Mouse (Mus musculus): ENCODE results near the gene Arhgef17. TPM values are rescaled to one million over a fixed set of nuclear protein-coding genes. Genes with fewer than 3 reads are reported as not detected.
A peak's percentile ranks its signal among the peaks of the same experiment; 100 is the strongest.

The Arhgef17 gene
- total RNA-seq, 2 experiments from 2014 or later, result 134 to 142 TPM

DNA sequence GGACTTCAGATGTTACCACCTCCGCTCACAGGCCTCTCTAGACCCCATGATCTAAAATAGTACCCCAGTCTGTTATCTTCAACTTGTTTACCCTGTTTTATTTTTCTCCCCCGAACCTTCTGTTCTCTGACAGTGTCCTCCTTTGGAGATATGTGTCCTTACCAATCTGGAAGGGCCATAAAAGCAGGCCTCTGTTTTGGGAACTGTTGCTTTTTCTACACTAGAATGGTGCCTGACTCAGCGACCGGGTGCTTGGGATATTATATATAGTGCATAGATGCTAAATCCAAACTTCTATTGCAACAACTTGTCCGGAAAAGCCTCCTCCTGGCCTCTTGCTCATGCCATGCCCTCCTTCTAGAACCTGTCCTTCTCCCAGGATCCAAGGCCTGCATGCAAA is 7.7 kb downstream of the Arhgef17 start:
- no peak overlapping the region for H3K4me3 ChIP-seq
- intact Hi-C loops (cut with DNase I), result no loop called here
- peak overlapping the region; percentile 75 for H3K27ac ChIP-seq
- DNase-seq (ENCODE audit: extremely low spot score in 1 of 2, low spot score in 2 of 2), result no peak
- TF ChIP-seq CTCF (IDR thresholded peaks at IDR 0.05), result no peak

DNA sequence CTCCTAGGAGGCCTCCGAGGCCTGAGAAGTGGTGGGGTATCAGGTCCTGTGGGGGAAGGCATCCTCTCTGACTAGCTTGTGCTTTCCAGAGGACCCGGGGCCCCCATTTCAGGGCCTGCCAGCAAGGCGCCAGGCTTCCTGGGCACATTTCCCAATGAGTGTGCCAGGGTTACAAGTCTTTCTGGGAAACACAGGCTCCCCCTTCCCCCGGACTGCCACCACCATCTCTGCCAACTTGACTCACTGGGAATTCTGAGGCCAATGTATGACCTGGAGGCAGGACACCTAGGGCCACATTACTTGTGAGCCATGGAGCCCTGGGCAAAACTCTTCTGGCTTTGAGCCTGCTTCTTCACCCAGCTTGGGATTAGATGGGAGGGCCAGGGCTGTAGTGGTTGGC is 9.0 kb downstream of the Arhgef17 start:
- H3K27ac ChIP-seq, result peak overlapping the region; percentile 75; the same call in 1 of the 2 replicates
- intact Hi-C loops (cut with DNase I), result no loop called here
- TF ChIP-seq CTCF (IDR thresholded peaks at IDR 0.05), result no peak
- DNase-seq (ENCODE audit: extremely low spot score in 1 of 2, low spot score in 2 of 2), result no peak
- no peak overlapping the region for H3K4me3 ChIP-seq

DNA sequence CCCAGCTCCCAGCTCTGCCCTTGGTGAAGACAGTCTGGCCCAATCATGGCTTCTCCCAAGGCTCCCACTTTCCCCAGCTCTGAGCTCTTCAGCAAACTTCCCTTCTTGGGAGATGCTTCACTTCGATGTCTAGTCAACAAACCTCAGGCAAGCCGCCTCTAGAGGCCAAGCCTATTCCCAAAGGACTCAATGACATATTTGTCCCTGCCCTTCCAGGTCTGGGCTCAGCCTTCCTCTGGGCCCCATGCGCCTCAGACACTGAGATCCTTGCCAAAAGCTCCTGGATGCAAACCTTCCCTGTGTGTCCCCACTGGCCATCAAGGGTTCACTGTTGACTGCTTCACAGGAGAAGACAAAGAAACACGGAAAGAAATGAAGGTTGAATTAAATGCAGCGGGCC is 10.6 kb downstream of the Arhgef17 start:
- Histone ChIP-seq H3K4me3 (no peak overlapping the region), H3K27ac (no peak overlapping the region)
- TF ChIP-seq CTCF (IDR thresholded peaks at IDR 0.05), result no peak
- DNase-seq (ENCODE audit: extremely low spot score in 1 of 2, low spot score in 2 of 2), result no peak
- intact Hi-C loops (cut with DNase I), result no loop called here

DNA sequence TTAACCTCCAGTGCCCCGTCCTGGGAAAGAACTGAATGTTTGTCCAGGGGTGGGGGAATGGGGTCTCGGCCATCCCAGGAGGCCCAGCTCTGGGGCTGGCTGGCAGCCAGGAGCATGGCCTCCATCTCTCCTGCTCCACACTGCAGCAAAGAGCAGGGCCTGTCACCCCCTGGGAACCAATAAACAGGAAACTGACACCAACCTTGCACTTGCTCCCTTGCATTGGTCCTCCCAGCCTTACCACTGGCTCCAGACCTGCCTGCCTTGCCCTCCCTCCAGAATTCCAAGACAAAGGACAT is 12.1 kb downstream of the Arhgef17 start:
- intact Hi-C loops (cut with DNase I), result no loop called here
- no peak for TF ChIP-seq CTCF (IDR thresholded peaks at IDR 0.05)
- Histone ChIP-seq H3K4me3 (no peak overlapping the region), H3K27ac (no peak overlapping the region)
- DNase-seq (ENCODE audit: extremely low spot score in 1 of 2, low spot score in 2 of 2), result no peak

DNA sequence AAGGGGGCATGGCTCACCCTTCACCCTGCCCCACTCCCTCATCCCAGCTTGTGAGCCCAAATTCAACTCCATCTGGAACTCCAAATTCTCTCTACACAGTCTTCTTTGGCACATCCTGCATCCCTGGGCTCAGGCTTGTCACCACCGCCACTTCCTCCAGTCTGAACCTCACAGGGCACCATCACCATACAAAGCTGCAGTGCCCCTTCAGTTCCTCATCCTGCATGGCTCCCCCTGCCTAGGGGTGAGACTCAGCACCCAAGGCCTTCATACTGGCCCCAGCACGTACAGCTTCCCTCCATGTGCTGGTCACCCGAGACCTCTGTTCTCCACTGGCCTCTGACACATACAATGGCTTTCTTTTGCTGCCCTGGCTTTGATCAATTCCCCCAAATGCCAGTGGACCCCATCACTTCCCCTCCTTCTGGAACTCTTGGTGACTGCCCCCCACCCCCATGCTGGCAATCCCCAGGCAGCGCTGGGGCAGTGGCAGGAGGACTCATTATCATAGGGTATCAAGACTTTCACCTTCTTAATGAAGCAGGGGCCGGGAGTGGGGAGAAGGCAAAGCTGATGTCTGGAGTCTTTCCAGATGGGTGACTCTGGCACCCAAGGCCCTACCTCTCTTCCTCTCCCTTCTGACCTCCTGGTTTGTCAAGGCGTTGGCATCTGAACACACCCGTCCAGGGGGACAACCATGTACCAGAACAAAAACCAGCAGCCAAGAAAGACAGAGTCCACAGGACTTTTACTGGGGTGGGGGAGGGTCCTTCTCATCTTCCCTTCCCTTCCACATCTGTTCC is 12.7 kb downstream of the Arhgef17 start:
- no peak for TF ChIP-seq CTCF (IDR thresholded peaks at IDR 0.05)
- intact Hi-C loops (cut with DNase I), result no loop called here
- Histone ChIP-seq H3K4me3 (no peak overlapping the region), H3K27ac (no peak overlapping the region; the same call in 1 of the 2 replicates)
- DNase-seq (ENCODE audit: extremely low spot score in 1 of 2, low spot score in 2 of 2), result no peak

DNA sequence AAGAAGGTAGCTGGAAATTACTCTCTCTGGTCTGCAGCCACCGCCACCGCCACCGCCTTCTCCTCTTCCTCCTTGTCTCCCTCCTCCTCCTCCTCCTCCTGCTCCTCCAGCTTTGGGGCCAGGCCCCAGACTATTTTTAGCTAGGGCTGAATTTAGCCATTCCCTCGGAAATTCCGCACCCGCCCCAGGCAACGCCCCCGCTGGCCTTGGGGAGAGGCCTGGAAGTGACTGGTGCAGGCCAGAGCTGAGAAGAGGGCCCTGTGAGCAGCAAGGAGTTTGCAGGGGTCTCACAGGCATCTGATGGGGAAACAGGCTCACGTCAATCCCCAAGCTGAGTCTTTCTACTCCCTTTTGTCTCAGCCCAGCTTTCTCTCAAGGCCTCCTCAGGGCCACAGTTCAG is 13.7 kb downstream of the Arhgef17 start:
- H3K27ac ChIP-seq, result peak overlapping the region; percentile 67
- no peak for DNase-seq (ENCODE audit: extremely low spot score in 1 of 2, low spot score in 2 of 2)
- H3K4me3 ChIP-seq, result no peak overlapping the region
- TF ChIP-seq CTCF (IDR thresholded peaks at IDR 0.05), result no peak
- intact Hi-C loops (cut with DNase I), result no loop called here

DNA sequence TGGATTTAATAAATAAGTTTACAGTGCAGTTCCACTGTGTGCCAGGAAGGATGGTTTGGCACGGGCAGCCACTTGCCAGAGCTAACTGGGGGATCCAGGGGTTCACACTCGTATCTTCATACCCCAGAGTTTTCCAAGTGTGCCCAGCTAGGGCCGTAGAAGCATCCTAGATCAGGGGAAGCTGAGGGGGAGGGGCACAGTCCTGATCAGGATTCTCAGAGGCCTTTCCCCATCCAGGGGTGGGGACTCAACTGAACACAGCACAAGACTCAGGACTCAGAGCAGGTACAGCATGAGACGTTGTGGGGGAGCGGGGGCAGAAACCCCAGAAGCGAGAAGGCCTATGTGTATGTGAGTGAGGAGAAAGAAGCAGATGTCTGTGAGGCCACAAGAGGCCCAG is 14.2 kb downstream of the Arhgef17 start:
- no peak for TF ChIP-seq CTCF (IDR thresholded peaks at IDR 0.05)
- Histone ChIP-seq H3K27ac (peak overlapping the region; percentile 32), H3K4me3 (no peak overlapping the region)
- DNase-seq (ENCODE audit: extremely low spot score in 1 of 2, low spot score in 2 of 2), result no peak
- intact Hi-C loops (cut with DNase I), result no loop called here

DNA sequence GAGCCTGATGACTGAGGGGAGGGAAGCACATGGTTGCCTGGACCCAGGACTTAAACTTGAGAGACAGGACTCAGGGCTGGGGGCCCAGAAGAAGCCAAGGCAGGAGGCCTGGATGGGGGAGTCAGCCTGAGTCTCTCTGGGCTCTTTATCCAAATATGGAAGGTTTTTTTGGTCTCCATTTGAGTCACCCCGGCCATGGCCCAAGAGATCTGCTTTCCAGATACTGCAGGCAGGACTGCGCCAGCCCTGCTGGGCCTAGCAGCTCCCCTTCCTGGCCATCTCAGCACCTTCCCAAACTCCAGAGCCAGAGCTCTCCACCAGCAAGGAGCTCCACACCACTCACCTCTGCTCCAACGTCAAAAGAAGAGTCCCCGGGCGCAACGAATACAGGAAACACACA is 15.4 kb downstream of the Arhgef17 start:
- no peak for TF ChIP-seq CTCF (IDR thresholded peaks at IDR 0.05)
- intact Hi-C loops (cut with DNase I), result no loop called here
- H3K27ac ChIP-seq, result no peak overlapping the region
- H3K4me3 ChIP-seq, result no peak overlapping the region
- no peak for DNase-seq (ENCODE audit: extremely low spot score in 1 of 2, low spot score in 2 of 2)

DNA sequence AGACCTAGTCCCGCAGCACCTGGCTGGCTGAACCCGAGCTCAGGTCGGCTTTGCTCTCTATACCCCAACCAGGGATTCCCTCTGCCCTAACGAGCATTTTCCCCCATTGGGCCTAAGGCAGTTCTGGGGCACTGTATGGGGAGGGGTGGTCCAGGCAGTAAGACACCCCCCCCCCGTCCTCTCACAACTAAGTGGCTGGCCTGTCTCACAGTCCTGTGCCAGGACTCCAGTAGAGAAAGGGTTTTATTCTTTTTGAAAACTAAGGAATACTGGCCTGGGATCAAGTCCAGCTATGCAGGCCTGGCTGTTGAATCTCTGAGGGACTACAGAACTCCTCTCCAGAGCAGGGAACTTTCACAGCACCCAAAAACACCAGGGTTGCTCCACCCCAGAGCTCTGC is 16.7 kb downstream of the Arhgef17 start:
- DNase-seq (ENCODE audit: extremely low spot score in 1 of 2, low spot score in 2 of 2), result no peak
- H3K4me3 ChIP-seq, result no peak overlapping the region
- intact Hi-C loops (cut with DNase I), result no loop called here
- H3K27ac ChIP-seq, result no peak overlapping the region
- TF ChIP-seq CTCF (IDR thresholded peaks at IDR 0.05), result no peak

DNA sequence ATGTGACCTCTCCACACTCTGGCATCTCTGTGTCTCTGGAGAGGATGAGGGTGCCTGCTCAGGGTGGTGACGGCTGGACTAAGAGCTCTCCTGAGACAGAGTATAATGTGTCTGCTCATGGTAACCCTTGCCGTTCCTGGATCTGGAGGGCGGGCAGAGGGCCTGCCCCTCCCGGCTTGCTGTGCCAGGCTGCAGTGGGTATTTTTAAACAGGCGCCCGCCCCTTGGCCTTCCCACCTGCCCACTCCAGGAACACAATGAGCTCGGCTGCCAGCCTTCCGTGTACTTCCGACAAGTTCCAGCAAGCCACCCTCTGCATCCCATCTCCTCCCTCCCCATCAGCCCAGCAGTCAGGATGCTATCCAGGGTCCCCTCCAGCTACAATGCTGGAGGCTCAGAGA is 20.1 kb downstream of the Arhgef17 start:
- Histone ChIP-seq H3K27ac (peak overlapping the region; percentile 32; the same call in 1 of the 2 replicates), H3K4me3 (no peak overlapping the region)
- no peak for TF ChIP-seq CTCF (IDR thresholded peaks at IDR 0.05)
- DNase-seq (ENCODE audit: extremely low spot score in 1 of 2, low spot score in 2 of 2), result no peak
- intact Hi-C loops (cut with DNase I), result no loop called here

DNA sequence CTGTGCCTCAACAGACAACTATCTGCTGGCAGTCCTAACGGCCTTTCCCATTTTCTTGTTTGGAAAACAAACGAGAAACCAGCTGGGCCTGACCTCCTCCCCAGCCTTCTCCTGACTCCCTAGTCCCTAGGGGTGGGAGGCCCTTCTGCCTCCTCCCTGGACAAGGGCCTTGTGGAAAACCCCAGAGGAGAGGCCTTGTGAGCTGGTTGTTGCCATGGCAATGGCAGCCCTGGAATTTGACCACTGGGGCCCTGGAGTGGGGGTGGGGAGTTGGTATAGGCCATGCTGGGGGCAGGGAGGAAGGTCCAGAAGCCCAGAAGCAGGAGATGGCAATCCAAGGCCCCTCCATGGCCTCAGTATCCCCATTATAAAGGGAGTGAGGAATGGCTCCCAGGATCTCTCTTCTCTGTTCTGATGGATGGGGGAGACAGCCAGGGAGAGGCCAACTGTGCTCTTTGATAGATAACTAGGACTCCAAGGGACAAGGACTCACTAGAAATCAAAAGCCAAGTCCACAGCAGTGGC is 20.6 kb downstream of the Arhgef17 start:
- no peak for TF ChIP-seq CTCF (IDR thresholded peaks at IDR 0.05)
- intact Hi-C loops (cut with DNase I), result no loop called here
- no peak for DNase-seq (ENCODE audit: extremely low spot score in 1 of 2, low spot score in 2 of 2)
- H3K27ac ChIP-seq, result peak overlapping the region; percentile 32
- no peak overlapping the region for H3K4me3 ChIP-seq

DNA sequence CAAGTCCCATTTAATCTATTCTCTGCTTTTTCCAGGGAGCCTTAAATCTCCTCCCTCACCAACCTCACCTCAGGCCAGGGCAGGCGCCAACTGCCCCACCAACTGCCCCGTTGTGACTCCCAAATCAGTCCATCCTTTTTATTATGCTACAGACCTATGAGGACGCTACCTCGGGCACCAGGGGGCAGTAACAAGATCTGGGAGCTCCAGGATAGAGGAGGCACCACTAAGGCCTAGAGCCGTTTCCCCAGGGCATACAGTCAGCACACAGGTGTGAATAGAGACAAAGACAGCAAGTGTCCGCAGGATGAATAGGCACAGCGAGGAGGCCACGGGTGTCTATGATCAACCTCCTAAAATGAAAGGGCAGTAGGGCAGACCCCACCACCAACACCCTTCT is 23.3 kb downstream of the Arhgef17 start:
- intact Hi-C loops (cut with DNase I), result loop anchor here (10.0 kb wide), 1 partner anchor 466 kb away; no protein-coding TSS in a partner anchor
- TF ChIP-seq CTCF (IDR thresholded peaks at IDR 0.05), result peak; percentile 28; the same call in 1 of the 2 replicates
- Histone ChIP-seq H3K27ac (no peak overlapping the region), H3K4me3 (no peak overlapping the region)
- DNase-seq (ENCODE audit: extremely low spot score in 1 of 2, low spot score in 2 of 2), result no peak

DNA sequence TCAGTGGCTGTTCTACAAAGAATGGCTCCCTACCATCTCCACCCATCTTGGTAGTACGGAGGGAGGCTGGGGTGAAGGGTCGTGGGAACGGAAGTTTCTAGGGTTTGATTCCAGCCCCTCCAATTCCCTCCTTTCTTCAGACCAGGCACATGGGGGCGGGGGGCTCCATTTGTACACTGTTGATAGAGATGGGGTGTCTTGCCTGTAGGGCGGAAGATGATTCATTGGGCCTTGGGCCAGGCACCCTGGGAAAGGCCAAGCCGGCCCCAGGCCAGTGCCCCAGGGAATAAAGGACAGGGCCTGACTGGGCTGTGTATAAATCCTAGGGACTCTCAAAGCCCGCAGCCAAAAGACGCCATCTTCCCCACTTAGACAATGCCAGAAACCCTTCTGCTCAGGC is 23.8 kb downstream of the Arhgef17 start:
- no peak for TF ChIP-seq CTCF (IDR thresholded peaks at IDR 0.05)
- Histone ChIP-seq H3K4me3 (no peak overlapping the region), H3K27ac (no peak overlapping the region)
- intact Hi-C loops (cut with DNase I), result loop anchor here (10.0 kb wide), 1 partner anchor 467 kb away; no protein-coding TSS in a partner anchor
- no peak for DNase-seq (ENCODE audit: extremely low spot score in 1 of 2, low spot score in 2 of 2)

Measured in left cerebral cortex, adult 2 months (tissue).